Mouse (Mus musculus) ES-E14 (cell line): Measurements from ENCODE around the gene Rad50.

Source experiments
- CHD2 ChIP-seq: IDR thresholded peaks from 2 replicates; pipeline ENCODE4 v1.6.1; 2014; ENCODE audit warnings: mild to moderate bottlenecking, low read depth, low read length, inconsistent platforms
- MAFK ChIP-seq: IDR thresholded peaks from 2 replicates; pipeline ENCODE4 v1.6.1; 2014; ENCODE audit warnings: mild to moderate bottlenecking, low read depth, low read length, inconsistent platforms; ENCODE audit not compliant: insufficient read depth
- ZNF384 ChIP-seq: IDR thresholded peaks from 2 replicates; pipeline ENCODE4 v1.6.1; 2012; ENCODE audit warnings: low read depth, low read length, inconsistent platforms

- TF ChIP-seq MAFK (no peak), CHD2 (no peak), ZNF384 (no peak)
Measured at GRCm38 (mm10) chr11:53616748-53617558, 90.2 kb downstream of the Rad50 start.
